Mouse (Mus musculus) cortical plate, adult 2 months (tissue): Measurements from ENCODE around the gene Plbd2.

Experiments used
- CTCF ChIP-seq: fragments of 200-500 bp; IDR thresholded peaks from 2 replicates; pipeline ENCODE4 v1.5.1; 2011; ENCODE audit warnings: mild to moderate bottlenecking, control low read depth, low read length; ENCODE audit not compliant: insufficient read depth; ENCODE audit errors: extremely low read depth
- POLR2A ChIP-seq: fragments of 200-500 bp; IDR thresholded peaks from 2 replicates; pipeline ENCODE4 v1.6.1; 2011; ENCODE audit warnings: mild to moderate bottlenecking, low read length, control low read depth; ENCODE audit not compliant: insufficient read depth; ENCODE audit errors: extremely low read depth

DNA sequence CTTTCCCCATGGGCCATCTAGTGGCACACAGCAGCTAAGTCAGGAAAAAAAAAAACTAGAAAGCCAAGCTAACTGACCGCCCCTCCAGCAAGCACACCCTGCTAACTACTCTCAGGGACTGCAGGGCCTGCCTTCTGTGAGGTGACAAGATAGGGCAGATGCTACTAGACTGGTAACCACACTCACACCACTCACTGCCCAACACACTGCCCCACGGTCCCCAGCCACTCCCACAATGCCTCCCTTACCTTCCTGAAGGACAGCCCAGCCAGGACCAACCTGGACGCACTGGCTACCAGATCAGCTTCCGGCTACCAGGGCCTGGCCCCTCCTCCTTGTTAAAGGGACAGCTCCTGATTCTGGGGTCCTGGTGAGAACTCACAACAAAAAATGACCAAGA, 36.4 kb downstream of the Plbd2 start:
- no peak for TF ChIP-seq POLR2A
- TF ChIP-seq CTCF = no peak
